Mouse (Mus musculus) kidney, adult 2 months (tissue): Measurements from ENCODE around the gene Tmem253.

Experiments used
- CTCF ChIP-seq: fragments of 200-500 bp; conservative IDR thresholded peaks from 2 replicates; pipeline ENCODE4 v1.5.1; 2011; ENCODE audit warnings: low read depth, mild to moderate bottlenecking, control low read depth, low read length, moderate library complexity, mixed read lengths; ENCODE audit not compliant: insufficient read depth, insufficient read length
- POLR2A ChIP-seq: fragments of 200-500 bp; IDR thresholded peaks from one replicate; pipeline ENCODE4 v1.6.1; 2011; ENCODE audit warnings: low read depth, low read length, control low read depth

DNA sequence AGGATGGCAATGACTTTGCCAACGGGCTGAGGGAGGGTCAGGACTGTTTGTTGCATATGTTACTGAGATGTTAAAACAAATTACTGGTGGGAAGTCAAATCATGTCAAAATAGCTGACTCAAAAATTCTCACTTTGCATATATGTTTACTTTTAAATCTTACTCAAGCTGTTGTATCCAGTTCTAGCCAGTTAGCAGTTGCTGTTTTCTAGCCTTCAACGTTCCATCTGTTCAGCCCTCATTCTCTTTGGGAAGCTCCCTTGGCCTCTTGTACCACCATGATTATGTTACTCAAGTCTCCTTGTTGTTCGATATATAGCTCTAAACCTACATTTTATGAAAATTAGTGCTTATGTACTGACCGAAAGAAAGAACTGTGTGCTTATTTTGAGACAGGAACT, 10.9 kb downstream of the Tmem253 start:
- no peak for TF ChIP-seq POLR2A
- no peak for TF ChIP-seq CTCF
